Mouse (Mus musculus) layer of hippocampus, adult 18-20 months (tissue): Measurements from ENCODE around the gene Zfp735. TPM values are rescaled to one million over a fixed set of nuclear protein-coding genes. Genes with fewer than 3 reads are reported as not detected.

ENCODE experiments used
- DNase-seq, 2 experiments: peaks; one replicate each; pipeline ENCODE4 v3.0.0; 2022; ENCODE audit warnings: low spot score in 2 of 2
- long read RNA-seq: library from polyadenylated mRNA; stranded (forward); transcript quantifications from one replicate; pipeline ENCODE4 v2.0.0, GENCODE M21; 2021
- total RNA-seq, 2 experiments: library from RNA; stranded (reverse); gene quantifications; 2 replicates each; pipeline ENCODE4 v1.2.3; 2021

The Zfp735 gene
- not detected for total RNA-seq
- long read RNA-seq: 0 reads

GRCm38 (mm10) chr11:73688478-73688877, at the start of gene Zfp735:
TSS of gene Zfp735 (plus strand) at chr11:73688778.
- no peak for DNase-seq

GRCm38 (mm10) chr11:73759115-73759514, 70.5 kb downstream of the Zfp735 start:
- DNase-seq: no peak

Other genes starting within 250 kb of the Zfp735 start
- gene Olfr380, start 231.3 kb upstream of the Zfp735 start, total RNA-seq: not detected
- gene Olfr381, start 197.2 kb upstream of the Zfp735 start, total RNA-seq: not detected
- gene Olfr382, start 171.6 kb upstream of the Zfp735 start, total RNA-seq: not detected
- not detected for gene Olfr385, start 95.8 kb upstream of the Zfp735 start, total RNA-seq
- gene Olfr384, start 90.2 kb upstream of the Zfp735 start, total RNA-seq: not detected
- not detected for gene Olfr389, start 91.9 kb downstream of the Zfp735 start, total RNA-seq
- gene Olfr390, start 94.2 kb downstream of the Zfp735 start, total RNA-seq: not detected
- gene Olfr391-ps, start 114.3 kb downstream of the Zfp735 start, total RNA-seq: not detected
- not detected for gene Olfr392, start 128.3 kb downstream of the Zfp735 start, total RNA-seq
- gene Olfr393, start 162.7 kb downstream of the Zfp735 start, total RNA-seq: not detected
- not detected for gene Olfr394, start 202.0 kb downstream of the Zfp735 start, total RNA-seq
- not detected for gene Olfr395, start 220.5 kb downstream of the Zfp735 start, total RNA-seq
- gene Olfr23, start 247.9 kb downstream of the Zfp735 start, total RNA-seq: not detected